Comparison of ENCODE assay signal across 27 mouse cellular contexts in genomic region chr11:101999466-101999865, GRCm38 (mm10). TPM values are rescaled to one million over a fixed set of nuclear protein-coding genes. Genes with fewer than 3 reads are reported as not detected.
DNase-seq lines count a peak whose midpoint lies in the region; ATAC-seq lines count a peak whose summit lies in the region.
"Had no signal": no experiment of that assay in that cellular context is flagged by ENCODE, and none has a peak within 500 bp of the region (broad histone marks: within the 10 kb centered on the region; RNA-seq: fewer than 3 reads in every experiment).

No protein-coding gene starts in this region.

- ATAC-seq in forebrain, embryonic 13.5 days: no peak
- ATAC-seq in forebrain, embryonic 11.5 days (replicated peaks; ENCODE audit: low FRiP score): no peak
- peak; percentile 79 for ATAC-seq in intestine, embryonic 16.5 days
- ATAC-seq: forebrain, embryonic 15.5 days had no signal

- peaks cover 72% of the 10 kb centered on the region for H3K36me3 ChIP-seq in forebrain, embryonic 13.5 days (ENCODE audit: poor library complexity, severe bottlenecking)
- H3K36me3 ChIP-seq in forebrain, embryonic 11.5 days (ENCODE audit: control insufficient read depth, insufficient read depth, low read length): peaks cover 4% of the 10 kb centered on the region; the same call in 1 of the 2 replicates
- no peaks in the 10 kb centered on the region; the same call in 1 of the 2 replicates for H3K36me3 ChIP-seq in intestine, embryonic 16.5 days (ENCODE audit: control insufficient read depth, insufficient read depth, low read length)
- H3K36me3 ChIP-seq: limb, embryonic 15.5 days had no signal

- no peaks in the 10 kb centered on the region for H3K9me3 ChIP-seq in forebrain, embryonic 13.5 days (replicated peaks)
- H3K9me3 ChIP-seq in forebrain, embryonic 11.5 days (ENCODE audit: control insufficient read depth, low read length): peaks cover 3% of the 10 kb centered on the region; the same call in 1 of the 2 replicates
- no peaks in the 10 kb centered on the region for H3K9me3 ChIP-seq in intestine, embryonic 16.5 days (ENCODE audit: control insufficient read depth, low read length)
- H3K9me3 ChIP-seq: forebrain, embryonic 15.5 days; limb, embryonic 15.5 days had no signal

- no peak for DNase-seq in forebrain, embryonic 11.5 days (ENCODE audit: low spot score)
- peak; percentile 40 for DNase-seq in layer of hippocampus, adult 11-12 months (ENCODE audit: low spot score)
- DNase-seq in layer of hippocampus, postnatal 10 days (ENCODE audit: low spot score in 2 of 2): no peak
- DNase-seq in 3T3-L1 (ENCODE audit: low read depth, low spot score): peak; percentile 10
- DNase-seq in kidney, postnatal 10 days: no peak
- DNase-seq in testis, postnatal 14 days (ENCODE audit: low spot score): no peak
- DNase-seq: adrenal gland, postnatal 14 days; cerebellum, postnatal 10 days; heart, adult 11 months; heart, postnatal 36 days; kidney, adult 8-10 months; kidney, postnatal 36 days; right cerebral cortex, adult 18-20 months; thymus, postnatal 4 days had no signal

- no peaks in the 10 kb centered on the region for H3K27me3 ChIP-seq in forebrain, embryonic 13.5 days
- H3K27me3 ChIP-seq in forebrain, embryonic 11.5 days (ENCODE audit: control insufficient read depth, insufficient read depth, low read length): no peaks in the 10 kb centered on the region
- no peaks in the 10 kb centered on the region for H3K27me3 ChIP-seq in intestine, embryonic 16.5 days (replicated peaks; ENCODE audit: control insufficient read depth, insufficient read depth, low read length)
- H3K27me3 ChIP-seq: forebrain, embryonic 15.5 days; limb, embryonic 15.5 days had no signal

- peaks cover 4% of the 10 kb centered on the region; the same call in 1 of the 2 replicates for H3K4me1 ChIP-seq in forebrain, embryonic 13.5 days
- no peaks in the 10 kb centered on the region for H3K4me1 ChIP-seq in forebrain, embryonic 11.5 days (replicated peaks; ENCODE audit: control insufficient read depth, insufficient read depth, low read length)
- H3K4me1 ChIP-seq in intestine, embryonic 16.5 days (ENCODE audit: control insufficient read depth, insufficient read depth, low read length): peaks cover 10% of the 10 kb centered on the region; the same call in 1 of the 2 replicates
- H3K4me1 ChIP-seq: forebrain, embryonic 15.5 days; limb, embryonic 15.5 days had no signal

- H3K4me2 ChIP-seq in forebrain, embryonic 13.5 days: no peak overlapping the region
- no peak overlapping the region for H3K4me2 ChIP-seq in forebrain, embryonic 11.5 days (ENCODE audit: low read depth, low read length, severe bottlenecking)
- H3K4me2 ChIP-seq in intestine, embryonic 16.5 days (ENCODE audit: low read depth, low read length): no peak overlapping the region
- H3K4me2 ChIP-seq: forebrain, embryonic 15.5 days; limb, embryonic 15.5 days had no signal

- H3K4me3 ChIP-seq in forebrain, embryonic 13.5 days: no peak overlapping the region
- H3K4me3 ChIP-seq in forebrain, embryonic 11.5 days (ENCODE audit: low read depth, low read length): no peak overlapping the region
- no peak overlapping the region for H3K4me3 ChIP-seq in intestine, embryonic 16.5 days (ENCODE audit: low read length)
- H3K4me3 ChIP-seq: forebrain, embryonic 15.5 days; limb, embryonic 15.5 days; megakaryocyte, embryonic 14.5 days had no signal

- 59% methylated on average over 4 of the region's 4 CpGs for WGBS in forebrain, embryonic 13.5 days
- WGBS in forebrain, embryonic 11.5 days: 65% methylated on average over 4 of the region's 4 CpGs
- WGBS in intestine, embryonic 16.5 days: 53% methylated on average over 4 of the region's 4 CpGs

- no peak overlapping the region for H3K9ac ChIP-seq in forebrain, embryonic 13.5 days
- no peak overlapping the region for H3K9ac ChIP-seq in forebrain, embryonic 11.5 days (ENCODE audit: low read length)
- H3K9ac ChIP-seq in intestine, embryonic 16.5 days (ENCODE audit: low read depth, low read length): no peak overlapping the region
- H3K9ac ChIP-seq: forebrain, embryonic 15.5 days; limb, embryonic 15.5 days had no signal

- H3K27ac ChIP-seq in forebrain, embryonic 13.5 days: 0 out of 2 replicates have a peak overlapping the region, but pooled peaks have one; percentile 14
- no peak overlapping the region for H3K27ac ChIP-seq in forebrain, embryonic 11.5 days (ENCODE audit: low read depth, low read length)
- H3K27ac ChIP-seq in intestine, embryonic 16.5 days (ENCODE audit: low read length): no peak overlapping the region
- H3K27ac ChIP-seq: forebrain, embryonic 15.5 days; limb, embryonic 15.5 days had no signal

RNA-seq across cellular contexts. Expression of gene Dusp3, which starts 12.7 kb away (rescaled TPM):
- 8.5 and 8.7 TPM in 2 replicates for polyA plus RNA-seq in forebrain, embryonic 13.5 days (2015; fragmentation: Nextera tagmentation; extraction: Ambion mirVana)
- 10.4 and 11.6 TPM in 2 replicates for polyA plus RNA-seq in forebrain, embryonic 11.5 days (2014; fragmentation: Nextera tagmentation; extraction: Ambion mirVana)
- total RNA-seq in layer of hippocampus, postnatal 10 days (2021): 100 to 1,000 TPM; 121 to 127 TPM
- 27.6 and 29.5 TPM in 2 replicates for polyA plus RNA-seq in intestine, embryonic 16.5 days (2015; fragmentation: Nextera tagmentation; extraction: Ambion mirVana)

RNA-seq across cellular contexts. Expression of gene Cfap97d1, which starts 15.4 kb away (rescaled TPM):
- not detected in 2 replicates for polyA plus RNA-seq in forebrain, embryonic 13.5 days (2015; fragmentation: Nextera tagmentation; extraction: Ambion mirVana)
- not detected in 2 replicates for polyA plus RNA-seq in forebrain, embryonic 11.5 days (2014; fragmentation: Nextera tagmentation; extraction: Ambion mirVana)
- not detected for total RNA-seq in layer of hippocampus, postnatal 10 days (2021)
- polyA plus RNA-seq in intestine, embryonic 16.5 days (2015; fragmentation: Nextera tagmentation; extraction: Ambion mirVana): not detected in 2 replicates
- total RNA-seq: adrenal gland, postnatal 14 days; CH12.LX; heart, postnatal 36 days; layer of hippocampus, postnatal 25 days; left cerebral cortex, postnatal 10 days; MEL; midbrain, postnatal 0 days had no signal
- polyA plus RNA-seq: brain, embryonic 14.5 days; forebrain, embryonic 15.5 days; heart, embryonic 14.5 days; limb, embryonic 15.5 days; liver, embryonic 16.5 days; midbrain, postnatal 0 days had no signal

RNA-seq across cellular contexts. Expression of gene Mpp3, which starts 28.8 kb away (rescaled TPM):
- polyA plus RNA-seq in forebrain, embryonic 13.5 days (2015; fragmentation: Nextera tagmentation; extraction: Ambion mirVana): 40.8 and 41.0 TPM in 2 replicates
- 22.1 and 24.1 TPM in 2 replicates for polyA plus RNA-seq in forebrain, embryonic 11.5 days (2014; fragmentation: Nextera tagmentation; extraction: Ambion mirVana)
- 10 to 100 TPM; 70.1 to 79.5 TPM for total RNA-seq in layer of hippocampus, postnatal 10 days (2021)
- polyA plus RNA-seq in intestine, embryonic 16.5 days (2015; fragmentation: Nextera tagmentation; extraction: Ambion mirVana): 5.7 and 6.5 TPM in 2 replicates

RNA-seq across cellular contexts. Expression of gene Sost, which starts 32.7 kb away (rescaled TPM):
- polyA plus RNA-seq in forebrain, embryonic 13.5 days (2015; fragmentation: Nextera tagmentation; extraction: Ambion mirVana): 0.14 TPM in 1 of 2 replicates, not detected in the other
- polyA plus RNA-seq in forebrain, embryonic 11.5 days (2014; fragmentation: Nextera tagmentation; extraction: Ambion mirVana): not detected in 2 replicates
- total RNA-seq in layer of hippocampus, postnatal 10 days (2021): under 1 TPM in 1 of 2 experiments, not detected in 1; 0.23 TPM
- 0.12 TPM in 1 of 2 replicates, not detected in the other for polyA plus RNA-seq in intestine, embryonic 16.5 days (2015; fragmentation: Nextera tagmentation; extraction: Ambion mirVana)
- total RNA-seq: adrenal gland, postnatal 14 days; CH12.LX; layer of hippocampus, postnatal 25 days; left cerebral cortex, postnatal 10 days; MEL had no signal
- polyA plus RNA-seq: forebrain, embryonic 15.5 days; liver, embryonic 16.5 days had no signal

RNA-seq across cellular contexts. Expression of gene Cd300lg, which starts 41.8 kb away (rescaled TPM):
- 0.27 and 0.31 TPM in 2 replicates for polyA plus RNA-seq in forebrain, embryonic 13.5 days (2015; fragmentation: Nextera tagmentation; extraction: Ambion mirVana)
- 0.20 and 0.37 TPM in 2 replicates for polyA plus RNA-seq in forebrain, embryonic 11.5 days (2014; fragmentation: Nextera tagmentation; extraction: Ambion mirVana)
- total RNA-seq in layer of hippocampus, postnatal 10 days (2021): under 1 TPM in 1 of 2 experiments, not detected in 1; 0.14 TPM
- polyA plus RNA-seq in intestine, embryonic 16.5 days (2015; fragmentation: Nextera tagmentation; extraction: Ambion mirVana): 1.9 and 2.0 TPM in 2 replicates
- total RNA-seq: CH12.LX; layer of hippocampus, postnatal 25 days; left cerebral cortex, postnatal 10 days; midbrain, postnatal 0 days had no signal

Comparison
In these comparisons a context has a peak if more than half of its experiments do, and no peak if none do; other contexts are left out.
1. DNase-seq: peak in layer of hippocampus, adult 11-12 months (single experiment) and 3T3-L1 (single experiment); none in forebrain, embryonic 11.5 days (single experiment), layer of hippocampus, postnatal 10 days (0 of 2), kidney, postnatal 10 days (single experiment) and testis, postnatal 14 days (single experiment).